Mouse (Mus musculus): Measurements from ENCODE around the gene Cdc20. TPM values are rescaled to one million over a fixed set of nuclear protein-coding genes. Genes with fewer than 3 reads are reported as not detected.
A peak's percentile ranks its signal among the peaks of the same experiment; 100 is the strongest.

The Cdc20 gene
- total RNA-seq (2021) = 10 to 100 TPM; 23.2 to 28.9 TPM
- long read RNA-seq, experiment 1, transcript Cdc20-201 (10 exons, 1,793 nt) = major isoform, 48 of 59 reads
- long read RNA-seq, experiment 1, partial matches to known transcripts = 7 of 59 reads
- long read RNA-seq, experiment 1, other reads (novel, unspliced or antisense) = 4 of 59 reads
- long read RNA-seq, experiment 2, transcript Cdc20-201 (10 exons, 1,793 nt) = major isoform, 30 of 35 reads
- long read RNA-seq, experiment 2, partial matches to known transcripts = 0 of 35 reads
- long read RNA-seq, experiment 2, other reads (novel, unspliced or antisense) = 5 of 35 reads

GRCm38 (mm10) chr4:118436820-118437603 is at the start of gene Cdc20:
TSS of gene Cdc20 (minus strand) at chr4:118437352.
- peak; percentile 93 for DNase-seq

- no peak for DNase-seq
Observed at GRCm38 (mm10) chr4:118476773-118477530, 39.8 kb upstream of the Cdc20 start.

GRCm38 (mm10) chr4:118472687-118473086 is 35.5 kb upstream of the Cdc20 start:
- no peak for DNase-seq

- DNase-seq = no peak
Observed at GRCm38 (mm10) chr4:118471281-118471680, 34.1 kb upstream of the Cdc20 start.

- DNase-seq = peak; percentile 19
Observed at GRCm38 (mm10) chr4:118465697-118466163, 28.6 kb upstream of the Cdc20 start.

- no peak for DNase-seq
Observed at GRCm38 (mm10) chr4:118464956-118465355, 27.8 kb upstream of the Cdc20 start.

- DNase-seq = no peak
Observed at GRCm38 (mm10) chr4:118457345-118457975, 20.3 kb upstream of the Cdc20 start, which contains the start of gene Mpl. TSS of gene Mpl (minus strand) at chr4:118457513.

GRCm38 (mm10) chr4:118446415-118447153 is 9.4 kb upstream of the Cdc20 start:
- DNase-seq = no peak

- peak; percentile 52 for DNase-seq
Observed at GRCm38 (mm10) chr4:118445781-118446414, 8.7 kb upstream of the Cdc20 start.

GRCm38 (mm10) chr4:118445088-118445487 is 7.9 kb upstream of the Cdc20 start:
- no peak for DNase-seq

- DNase-seq = peak; percentile 34
Observed at GRCm38 (mm10) chr4:118437829-118438253, 689 bp upstream of the Cdc20 start.

- DNase-seq = no peak
Observed at GRCm38 (mm10) chr4:118432332-118432731, 4.8 kb downstream of the Cdc20 start.

GRCm38 (mm10) chr4:118429215-118429895 is 7.8 kb downstream of the Cdc20 start:
- DNase-seq = peak; percentile 11

- peak; percentile 27 for DNase-seq
Observed at GRCm38 (mm10) chr4:118428531-118429214, 8.5 kb downstream of the Cdc20 start.

- peak; percentile 94 for DNase-seq
Observed at GRCm38 (mm10) chr4:118427768-118428451, 9.2 kb downstream of the Cdc20 start, which contains the start of gene Elovl1. TSS of gene Elovl1 (plus strand) at chr4:118428093.

- no peak for DNase-seq
Observed at GRCm38 (mm10) chr4:118427415-118427767, 9.8 kb downstream of the Cdc20 start.

- no peak for DNase-seq
Observed at GRCm38 (mm10) chr4:118425374-118425773, 11.8 kb downstream of the Cdc20 start.

- no peak for DNase-seq
Observed at GRCm38 (mm10) chr4:118424541-118425160, 12.5 kb downstream of the Cdc20 start.

Measured in adrenal gland, postnatal 10 days (tissue).